Mouse (Mus musculus): ENCODE measurements around the gene Tpbpb.
A peak's percentile ranks its signal among the peaks of the same experiment; 100 is the strongest.
"Not testable (repeated sequence)": the region's sequence is repeated elsewhere in the genome, so short reads cannot be mapped to it uniquely, and the experiment has no call there.

Gene Tpbpb

GRCm38 (mm10) chr13:60904780-60905179 lies at the start of gene Tpbpb:
Gene Tpbpb (minus strand): TSS chr13:60904880.
- DNase-seq, result not testable (repeated sequence)

- not testable (repeated sequence) for DNase-seq
Observed at GRCm38 (mm10) chr13:60941884-60942283, 37.2 kb upstream of the Tpbpb start, which contains the start of gene Tpbpa. Gene Tpbpa (minus strand): TSS chr13:60941984.

- DNase-seq, result peak; percentile 17
Observed at GRCm38 (mm10) chr13:60936500-60936901, 31.8 kb upstream of the Tpbpb start, which contains the start of the genes Gm49391 and Ctla2a. Gene Gm49391 (minus strand): TSS chr13:60936571. Gene Ctla2a (minus strand): TSS chr13:60936625.

GRCm38 (mm10) chr13:60935490-60935889 lies 30.8 kb upstream of the Tpbpb start, which contains the start of gene Gm49393:
Gene Gm49393 (minus strand): TSS chr13:60935590.
- not testable (repeated sequence) for DNase-seq

- peak; percentile 10 for DNase-seq
Observed at GRCm38 (mm10) chr13:60897328-60897727, 7.4 kb downstream of the Tpbpb start, which contains the start of gene Ctla2b. Gene Ctla2b (minus strand): TSS chr13:60897447.

- DNase-seq, result not testable (repeated sequence)
Observed at GRCm38 (mm10) chr13:60896794-60897193, 7.9 kb downstream of the Tpbpb start, which contains the start of gene Gm49392. Gene Gm49392 (minus strand): TSS chr13:60896894.

- DNase-seq, result no peak
Observed at GRCm38 (mm10) chr13:60895406-60896160, 9.1 kb downstream of the Tpbpb start.

GRCm38 (mm10) chr13:60892301-60892700 lies 12.4 kb downstream of the Tpbpb start:
- no peak for DNase-seq

GRCm38 (mm10) chr13:60864281-60864680 lies 40.4 kb downstream of the Tpbpb start, which contains the start of gene 4930486L24Rik:
Gene 4930486L24Rik (minus strand): TSS chr13:60864475.
- no peak for DNase-seq

Measured in thymus, postnatal 4 days (tissue).